Mouse (Mus musculus) midbrain, embryonic 13.5 days (tissue): ENCODE measurements around the gene Polr2e. TPM values are rescaled to one million over a fixed set of nuclear protein-coding genes. Genes with fewer than 3 reads are reported as not detected.

Experiments
- ATAC-seq: fragments of 200-750 bp; cut with Nextera tagmentation; 2 replicates; pipeline ENCODE4 v1.8.0; 2017; ENCODE audit warnings: mild to moderate bottlenecking, moderate TSS enrichment, moderate library complexity
- H3K27ac ChIP-seq: fragments of 300-500 bp; sonication (generic); 2 replicates; pipeline ENCODE4 v1.5.1; 2015; ENCODE audit warnings: inconsistent platforms, mild to moderate bottlenecking, moderate library complexity
- H3K27me3 ChIP-seq: fragments of 300-500 bp; sonication (generic); 2 replicates; pipeline ENCODE4 v1.6.1; 2015; ENCODE audit warnings: mild to moderate bottlenecking, inconsistent platforms
- H3K36me3 ChIP-seq: fragments of 300-500 bp; sonication (generic); 2 replicates; pipeline ENCODE4 v1.6.1; 2015; ENCODE audit warnings: mild to moderate bottlenecking, inconsistent platforms
- H3K4me1 ChIP-seq: fragments of 300-500 bp; sonication (generic); replicated peaks from 2 replicates; pipeline ENCODE4 v1.6.1; 2015; ENCODE audit warnings: inconsistent platforms
- H3K4me2 ChIP-seq: fragments of 300-500 bp; sonication (generic); replicated peaks from 2 replicates; pipeline ENCODE4 v1.6.1; 2015; ENCODE audit warnings: moderate library complexity, mild to moderate bottlenecking, inconsistent platforms
- H3K4me3 ChIP-seq: fragments of 300-500 bp; sonication (generic); replicated peaks from 2 replicates; pipeline ENCODE4 v1.5.1; 2015; ENCODE audit warnings: mild to moderate bottlenecking, inconsistent platforms
- H3K9ac ChIP-seq: fragments of 300-500 bp; sonication (generic); replicated peaks from 2 replicates; pipeline ENCODE4 v1.6.1; 2015; ENCODE audit warnings: mild to moderate bottlenecking, inconsistent platforms
- H3K9me3 ChIP-seq: fragments of 300-500 bp; sonication (generic); 2 replicates; pipeline ENCODE4 v1.6.1; 2016; ENCODE audit warnings: mild to moderate bottlenecking, inconsistent platforms
- WGBS: fragments of 180-500 bp; shearing (Covaris S2); methylation state at CpG from one replicate; pipeline ENCODE4 v1.1.7; 2015; 5-methylcytosine and 5-hydroxymethylcytosine counted together
- polyA plus RNA-seq: library from polyadenylated mRNA; unstranded; fragments of >200 nt; fragmentation: Nextera tagmentation; extraction: Ambion mirVana; gene quantifications from 2 replicates; pipeline ENCODE4 v1.2.1, GENCODE M21; 2015

Polr2e gene
- polyA plus RNA-seq, 1 experiment from 2014 or later: 174 TPM

DNA sequence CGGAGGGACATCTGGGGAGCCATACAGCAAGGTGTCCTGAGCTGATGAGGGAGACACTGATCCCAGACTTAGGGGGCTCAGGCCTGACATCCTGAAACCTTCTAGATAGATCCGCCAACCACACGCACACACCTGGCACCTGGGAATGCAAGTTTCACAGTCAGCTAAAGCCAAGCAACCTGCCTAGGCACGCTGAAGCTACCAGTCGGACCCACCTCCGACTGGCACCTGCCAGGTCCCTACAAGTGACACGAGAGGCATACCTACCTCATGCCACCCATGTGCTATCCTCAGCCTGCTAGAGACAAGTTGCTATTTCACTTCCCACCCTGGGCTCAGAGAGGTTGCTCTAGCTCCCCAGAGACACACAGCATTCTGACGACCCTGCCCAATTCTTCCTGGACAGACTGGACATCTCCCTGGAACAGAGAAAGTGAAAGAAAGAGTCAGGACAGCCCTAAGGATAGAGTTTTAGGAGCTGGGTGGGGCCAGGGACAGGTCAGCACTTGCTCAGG is 50.3 kb downstream of the Polr2e start:
- Histone ChIP-seq H3K27me3 (peaks cover 47% of the 10 kb centered on the region), H3K9me3 (no peaks in the 10 kb centered on the region), H3K9ac (no peak overlapping the region), H3K36me3 (no peaks in the 10 kb centered on the region; the same call in 1 of the 2 replicates), H3K4me3 (peak overlapping the region; percentile 41; the same call in 1 of the 2 replicates), H3K4me2 (peak overlapping the region; percentile 56), H3K4me1 (peaks cover 20% of the 10 kb centered on the region), H3K27ac (no peak overlapping the region)
- ATAC-seq: no peak
- WGBS: 37% methylated on average over 8 of the region's 8 CpGs

DNA sequence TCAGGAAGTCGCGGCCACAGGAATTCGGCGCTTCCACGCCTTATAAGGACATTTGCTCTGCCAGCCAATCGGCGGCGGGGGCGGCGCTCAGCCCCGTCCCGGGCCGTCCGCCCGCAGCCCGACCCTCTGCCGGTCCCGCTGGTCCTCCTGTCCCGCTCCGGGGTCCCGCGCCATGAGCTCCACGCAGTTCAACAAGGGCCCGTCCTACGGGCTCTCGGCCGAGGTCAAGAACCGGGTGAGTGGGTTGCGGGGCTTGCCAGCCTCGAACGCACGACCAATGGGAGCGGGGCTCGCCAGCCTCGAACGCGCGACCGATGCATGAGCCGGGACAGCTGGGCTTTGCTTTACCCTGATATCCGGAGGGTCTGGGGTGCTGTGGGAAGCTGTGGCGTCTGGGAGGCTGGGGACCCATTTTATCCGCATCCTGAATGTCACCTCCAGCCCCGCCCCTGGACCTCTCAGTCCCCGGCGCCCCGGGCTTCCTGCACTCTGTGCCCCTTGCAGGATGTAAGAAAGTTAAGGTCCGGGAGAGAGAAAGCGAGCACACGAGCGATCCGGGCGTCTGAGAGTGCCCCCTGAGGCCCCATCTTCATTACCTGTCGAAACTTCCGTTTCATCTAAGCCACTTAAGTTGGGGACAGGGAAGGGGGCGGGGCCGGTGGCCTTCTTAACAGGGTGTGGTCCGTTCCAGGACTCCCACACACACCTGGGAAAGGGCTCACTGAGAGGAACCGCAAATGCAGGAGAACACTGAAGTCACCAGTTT is 50.9 kb downstream of the Polr2e start, which contains the start of gene Cnn2:
Cnn2 (plus strand) TSS at position 79 of the 766 bp plus-strand sequence.
- H3K4me1 ChIP-seq: peaks cover 21% of the 10 kb centered on the region
- H3K4me2 ChIP-seq: peak within 1 kb of the TSS; percentile 56
- no peak for ATAC-seq
- H3K27ac ChIP-seq: no peak within 1 kb of the TSS
- peak within 1 kb of the TSS; percentile 55 for H3K9ac ChIP-seq
- peak within 1 kb of the TSS; percentile 41 for H3K4me3 ChIP-seq
- WGBS: 2% methylated on average over 59 of the region's 59 CpGs
- H3K9me3 ChIP-seq: no peaks in the 10 kb centered on the region
- peaks cover 47% of the 10 kb centered on the region for H3K27me3 ChIP-seq
- H3K36me3 ChIP-seq: no peaks in the 10 kb centered on the region; the same call in 1 of the 2 replicates

DNA sequence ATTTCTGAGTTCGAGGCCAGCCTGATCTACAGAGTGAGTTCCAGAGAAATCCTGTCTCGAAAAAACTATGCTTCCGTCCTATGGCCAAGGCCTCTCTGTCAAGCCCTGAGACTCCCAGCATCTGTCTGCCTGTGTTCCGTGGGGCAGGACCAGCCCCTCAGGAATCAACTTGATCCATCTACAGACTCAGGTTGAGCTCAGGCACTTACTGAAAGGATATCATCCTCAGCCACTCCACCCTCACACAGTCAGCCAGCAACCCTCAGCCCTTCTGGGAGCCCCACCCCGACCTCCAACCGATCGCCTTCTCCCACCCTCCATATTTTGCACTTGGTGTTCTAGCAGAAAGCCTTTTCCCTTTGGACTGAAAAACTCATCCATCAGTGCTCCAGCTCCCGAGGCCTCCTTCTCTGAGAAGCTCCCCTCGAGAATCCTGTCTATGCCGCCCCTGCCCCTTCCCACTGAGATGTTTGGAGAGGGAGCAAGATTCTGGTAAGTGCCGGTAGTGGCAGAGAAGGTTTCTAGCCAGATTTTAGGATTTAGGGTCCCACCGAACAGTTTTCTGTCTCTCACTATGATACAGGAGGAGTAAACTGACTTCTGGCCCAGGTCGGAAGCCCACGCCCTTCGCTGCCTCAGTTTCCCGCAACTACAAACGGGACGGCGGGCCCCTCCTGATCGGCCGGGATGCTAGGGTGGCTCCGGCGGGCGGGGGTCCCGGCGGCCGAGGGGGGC is 51.7 kb downstream of the Polr2e start:
- H3K36me3 ChIP-seq: no peaks in the 10 kb centered on the region; the same call in 1 of the 2 replicates
- no peaks in the 10 kb centered on the region for H3K9me3 ChIP-seq
- peak overlapping the region; percentile 56 for H3K4me2 ChIP-seq
- H3K27ac ChIP-seq: no peak overlapping the region
- H3K4me3 ChIP-seq: peak overlapping the region; percentile 41
- 12% methylated on average over 27 of the region's 27 CpGs for WGBS
- H3K9ac ChIP-seq: peak overlapping the region; percentile 55
- no peak for ATAC-seq
- H3K27me3 ChIP-seq: peaks cover 47% of the 10 kb centered on the region
- H3K4me1 ChIP-seq: peaks cover 28% of the 10 kb centered on the region

DNA sequence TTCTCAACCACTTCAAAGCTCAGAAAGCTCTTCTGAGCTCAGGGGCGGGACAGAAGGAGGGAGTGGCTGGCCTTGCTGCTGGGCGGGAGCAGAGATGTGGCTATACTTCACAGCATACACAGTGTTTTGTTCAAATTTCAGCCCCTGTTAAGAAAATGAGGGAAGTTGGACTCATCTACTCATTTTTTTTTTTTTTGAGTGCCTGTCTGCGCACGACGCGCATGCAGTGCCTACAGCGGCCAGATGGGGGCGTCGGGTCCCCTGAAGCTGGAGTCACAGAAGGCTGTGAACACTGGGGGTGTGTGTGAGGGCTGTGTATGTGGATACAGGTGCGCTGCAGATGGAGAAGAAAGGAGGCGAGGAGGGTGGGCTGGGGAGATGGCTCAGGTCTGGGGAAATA is 52.6 kb downstream of the Polr2e start:
- Histone ChIP-seq H3K27ac (no peak overlapping the region), H3K4me3 (peak overlapping the region; percentile 80; the same call in 1 of the 2 replicates), H3K4me1 (peaks cover 36% of the 10 kb centered on the region), H3K27me3 (peaks cover 47% of the 10 kb centered on the region), H3K36me3 (no peaks in the 10 kb centered on the region; the same call in 1 of the 2 replicates), H3K4me2 (peak overlapping the region; percentile 96), H3K9me3 (no peaks in the 10 kb centered on the region), H3K9ac (no peak overlapping the region)
- 2% methylated on average over 11 of the region's 11 CpGs for WGBS
- no peak for ATAC-seq

DNA sequence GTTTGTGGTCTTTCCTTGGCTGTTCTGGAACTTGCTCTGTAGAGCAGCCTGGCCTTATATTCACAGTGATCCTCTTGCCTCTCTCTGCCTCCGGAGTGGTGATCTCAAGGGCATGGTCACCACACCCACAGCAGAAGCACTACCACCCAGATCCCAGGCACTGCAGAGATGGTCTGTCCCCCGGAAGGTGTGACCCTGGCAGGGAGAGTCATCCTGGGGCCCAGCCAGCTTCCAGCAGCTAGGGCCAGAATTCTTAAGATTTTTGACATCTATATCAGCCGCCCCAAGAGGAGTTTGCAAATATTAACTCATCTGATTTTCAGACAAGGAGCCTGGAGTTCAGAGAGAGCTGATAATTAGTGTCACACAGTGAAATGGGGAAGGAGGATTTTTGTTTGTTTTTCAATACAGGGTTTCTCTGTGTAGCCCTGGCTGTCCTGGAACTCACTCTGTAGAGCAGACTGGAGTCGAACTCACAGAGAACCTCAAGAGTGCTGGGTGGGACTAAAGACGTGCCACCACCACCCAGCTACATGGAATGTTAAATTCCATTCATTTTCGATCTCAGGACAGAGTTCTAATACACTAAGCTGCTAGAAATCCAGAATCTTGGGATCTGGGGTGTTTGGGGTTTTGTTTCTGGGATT is 53.2 kb downstream of the Polr2e start:
- peak overlapping the region; percentile 80 for H3K4me3 ChIP-seq
- no peak for ATAC-seq
- peaks cover 1% of the 10 kb centered on the region; the same call in 1 of the 2 replicates for H3K36me3 ChIP-seq
- peak overlapping the region; percentile 69 for H3K9ac ChIP-seq
- peak overlapping the region; percentile 96 for H3K27ac ChIP-seq
- H3K4me1 ChIP-seq: peaks cover 42% of the 10 kb centered on the region
- H3K27me3 ChIP-seq: peaks cover 47% of the 10 kb centered on the region
- H3K9me3 ChIP-seq: no peaks in the 10 kb centered on the region
- WGBS: 46% methylated on average over 6 of the region's 6 CpGs
- peak overlapping the region; percentile 96 for H3K4me2 ChIP-seq

Other genes starting within 250 kb of the Polr2e start
- gene Prss57, start 248.8 kb downstream of the Polr2e start, polyA plus RNA-seq: not detected in 2 replicates
- gene Palm, start 246.2 kb downstream of the Polr2e start, polyA plus RNA-seq: 246 and 261 TPM in 2 replicates
- gene Misp, start 218.8 kb downstream of the Polr2e start, polyA plus RNA-seq: 0.36 and 0.85 TPM in 2 replicates
- gene Ptbp1, start 185.4 kb downstream of the Polr2e start, polyA plus RNA-seq: 106 and 116 TPM in 2 replicates
- 14.9 and 16.9 TPM in 2 replicates for gene Prtn3, start 165.3 kb downstream of the Polr2e start, polyA plus RNA-seq
- 426 and 432 TPM in 2 replicates for gene Plppr3, start 165.2 kb downstream of the Polr2e start, polyA plus RNA-seq
- not detected in 2 replicates for gene Elane, start 153.5 kb downstream of the Polr2e start, polyA plus RNA-seq
- gene Cfd, start 148.9 kb downstream of the Polr2e start, polyA plus RNA-seq: not detected in 2 replicates
- gene Med16, start 130.9 kb downstream of the Polr2e start, polyA plus RNA-seq: 62.9 and 69.1 TPM in 2 replicates
- gene Gm26602, start 128.9 kb downstream of the Polr2e start, polyA plus RNA-seq: 17.5 and 34.1 TPM in 2 replicates
- gene Kiss1r, start 122.8 kb downstream of the Polr2e start, polyA plus RNA-seq: 2.2 and 2.3 TPM in 2 replicates
- gene R3hdm4, start 118.6 kb downstream of the Polr2e start, polyA plus RNA-seq: 231 TPM in 2 replicates
- 3.8 and 3.9 TPM in 2 replicates for gene Arid3a, start 112.8 kb downstream of the Polr2e start, polyA plus RNA-seq
- gene Wdr18, start 79.6 kb downstream of the Polr2e start, polyA plus RNA-seq: 76.7 and 78.4 TPM in 2 replicates
- 0.24 and 0.57 TPM in 2 replicates for gene Grin3b, start 69.1 kb downstream of the Polr2e start, polyA plus RNA-seq
- 13.7 and 16.7 TPM in 2 replicates for gene Tmem259, start 55.5 kb downstream of the Polr2e start, polyA plus RNA-seq
- gene Cnn2, start 51.2 kb downstream of the Polr2e start, polyA plus RNA-seq: 29.5 and 37.1 TPM in 2 replicates
- gene Abca7, start 43.3 kb downstream of the Polr2e start, polyA plus RNA-seq: 5.4 and 5.8 TPM in 2 replicates
- gene Arhgap45, start 23.1 kb downstream of the Polr2e start, polyA plus RNA-seq: 1.5 and 1.6 TPM in 2 replicates
- gene Gpx4, start 7.4 kb upstream of the Polr2e start, polyA plus RNA-seq: 498 and 532 TPM in 2 replicates
- gene Sbno2, start 65.8 kb upstream of the Polr2e start, polyA plus RNA-seq: 13.4 and 15.3 TPM in 2 replicates
- gene Stk11, start 76.0 kb upstream of the Polr2e start, polyA plus RNA-seq: 17.7 and 20.7 TPM in 2 replicates
- gene Atp5d, start 98.8 kb upstream of the Polr2e start, polyA plus RNA-seq: 391 and 394 TPM in 2 replicates
- 40.6 and 45.3 TPM in 2 replicates for gene Cbarp, start 101.0 kb upstream of the Polr2e start, polyA plus RNA-seq
- gene Midn, start 108.5 kb upstream of the Polr2e start, polyA plus RNA-seq: 35.9 and 40.6 TPM in 2 replicates
- 354 and 412 TPM in 2 replicates for gene Cirbp, start 126.2 kb upstream of the Polr2e start, polyA plus RNA-seq
- 11.9 and 14.5 TPM in 2 replicates for gene 1600002K03Rik, start 133.1 kb upstream of the Polr2e start, polyA plus RNA-seq
- gene Efna2, start 139.7 kb upstream of the Polr2e start, polyA plus RNA-seq: 34.5 and 41.3 TPM in 2 replicates
- 91.4 and 98.4 TPM in 2 replicates for gene Mum1, start 186.6 kb upstream of the Polr2e start, polyA plus RNA-seq
- 244 and 265 TPM in 2 replicates for gene Ndufs7, start 209.3 kb upstream of the Polr2e start, polyA plus RNA-seq
- 20.9 and 22.3 TPM in 2 replicates for gene Gamt, start 221.2 kb upstream of the Polr2e start, polyA plus RNA-seq
- gene Dazap1, start 221.7 kb upstream of the Polr2e start, polyA plus RNA-seq: 62.9 and 66.1 TPM in 2 replicates